Mouse (Mus musculus): ENCODE results near the gene Jmjd4. TPM values are rescaled to one million over a fixed set of nuclear protein-coding genes. Genes with fewer than 3 reads are reported as not detected.

Jmjd4 gene
- polyA plus RNA-seq, 1 experiment from 2014 or later, result 14.7 TPM

Other genes with a start within 250 kb of the Jmjd4 start
- gene Mrpl55, start 247.6 kb upstream of the Jmjd4 start, polyA plus RNA-seq (2014; fragmentation: Nextera tagmentation; extraction: Ambion mirVana), result 91.6 and 99.3 TPM in 2 replicates
- gene 2310033P09Rik, start 241.7 kb upstream of the Jmjd4 start, polyA plus RNA-seq (2014; fragmentation: Nextera tagmentation; extraction: Ambion mirVana), result 31.0 and 33.1 TPM in 2 replicates
- 656 and 670 TPM in 2 replicates for gene Arf1, start 221.8 kb upstream of the Jmjd4 start, polyA plus RNA-seq (2014; fragmentation: Nextera tagmentation; extraction: Ambion mirVana)
- gene Wnt3a, start 159.3 kb upstream of the Jmjd4 start, polyA plus RNA-seq (2014; fragmentation: Nextera tagmentation; extraction: Ambion mirVana), result 2.6 and 3.3 TPM in 2 replicates
- 1.6 and 2.5 TPM in 2 replicates for gene Wnt9a, start 143.1 kb upstream of the Jmjd4 start, polyA plus RNA-seq (2014; fragmentation: Nextera tagmentation; extraction: Ambion mirVana)
- not detected in 2 replicates for gene Prss38, start 74.4 kb upstream of the Jmjd4 start, polyA plus RNA-seq (2014; fragmentation: Nextera tagmentation; extraction: Ambion mirVana)
- gene Snap47, start 1.1 kb downstream of the Jmjd4 start, polyA plus RNA-seq (2014; fragmentation: Nextera tagmentation; extraction: Ambion mirVana), result 193 and 203 TPM in 2 replicates
- gene Zfp867, start 22.4 kb downstream of the Jmjd4 start, polyA plus RNA-seq (2014; fragmentation: Nextera tagmentation; extraction: Ambion mirVana), result 10.1 and 11.6 TPM in 2 replicates
- gene Zkscan17, start 76.7 kb downstream of the Jmjd4 start, polyA plus RNA-seq (2014; fragmentation: Nextera tagmentation; extraction: Ambion mirVana), result 26.0 and 27.9 TPM in 2 replicates
- 0.11 and 0.14 TPM in 2 replicates for gene Nlrp3, start 91.5 kb downstream of the Jmjd4 start, polyA plus RNA-seq (2014; fragmentation: Nextera tagmentation; extraction: Ambion mirVana)
- not detected in 2 replicates for gene Olfr222, start 126.2 kb downstream of the Jmjd4 start, polyA plus RNA-seq (2014; fragmentation: Nextera tagmentation; extraction: Ambion mirVana)
- gene Olfr223, start 143.2 kb downstream of the Jmjd4 start, polyA plus RNA-seq (2014; fragmentation: Nextera tagmentation; extraction: Ambion mirVana), result not detected in 2 replicates
- 87.6 and 91.3 TPM in 2 replicates for gene Mprip, start 211.3 kb downstream of the Jmjd4 start, polyA plus RNA-seq (2014; fragmentation: Nextera tagmentation; extraction: Ambion mirVana)